Mouse (Mus musculus) limb, embryonic 10.5 days (tissue): ENCODE data around the gene Fam171b. TPM values are rescaled to one million over a fixed set of nuclear protein-coding genes. Genes with fewer than 3 reads are reported as not detected.

Experiments
- DNase-seq: peaks from one replicate; pipeline ENCODE4 v3.0.0-alpha.2; 2017; ENCODE audit warnings: low spot score
- H3K27ac ChIP-seq: fragments of 300-500 bp; sonication (generic); 2 replicates; pipeline ENCODE4 v1.5.1; 2016; ENCODE audit warnings: mild to moderate bottlenecking
- H3K27me3 ChIP-seq: fragments of 300-500 bp; sonication (generic); 2 replicates; pipeline ENCODE4 v1.6.1; 2016; ENCODE audit warnings: low read depth, mild to moderate bottlenecking; ENCODE audit not compliant: poor library complexity, severe bottlenecking
- H3K36me3 ChIP-seq: fragments of 300-500 bp; sonication (generic); 2 replicates; pipeline ENCODE4 v1.6.1; 2016; ENCODE audit warnings: mild to moderate bottlenecking, moderate library complexity
- H3K4me1 ChIP-seq: fragments of 300-500 bp; sonication (generic); 2 replicates; pipeline ENCODE4 v1.6.1; 2016
- H3K4me3 ChIP-seq: fragments of 300-500 bp; sonication (generic); 2 replicates; pipeline ENCODE4 v1.5.1; 2016; ENCODE audit warnings: mild to moderate bottlenecking, moderate library complexity
- H3K9me3 ChIP-seq: fragments of 300-500 bp; sonication (generic); replicated peaks from 2 replicates; pipeline ENCODE4 v1.6.1; 2016; ENCODE audit warnings: mild to moderate bottlenecking
- WGBS: fragments of 180-500 bp; shearing (Covaris S2); methylation state at CpG from one replicate; pipeline ENCODE4 v1.1.7; 2016; 5-methylcytosine and 5-hydroxymethylcytosine counted together
- polyA plus RNA-seq: library from polyadenylated mRNA; unstranded; fragments of >200 nt; fragmentation: Nextera tagmentation; extraction: Ambion mirVana; gene quantifications from 2 replicates; pipeline ENCODE4 v1.2.1, GENCODE M21; 2016

Fam171b gene
- polyA plus RNA-seq, 1 experiment from 2014 or later: 15.4 TPM

DNA sequence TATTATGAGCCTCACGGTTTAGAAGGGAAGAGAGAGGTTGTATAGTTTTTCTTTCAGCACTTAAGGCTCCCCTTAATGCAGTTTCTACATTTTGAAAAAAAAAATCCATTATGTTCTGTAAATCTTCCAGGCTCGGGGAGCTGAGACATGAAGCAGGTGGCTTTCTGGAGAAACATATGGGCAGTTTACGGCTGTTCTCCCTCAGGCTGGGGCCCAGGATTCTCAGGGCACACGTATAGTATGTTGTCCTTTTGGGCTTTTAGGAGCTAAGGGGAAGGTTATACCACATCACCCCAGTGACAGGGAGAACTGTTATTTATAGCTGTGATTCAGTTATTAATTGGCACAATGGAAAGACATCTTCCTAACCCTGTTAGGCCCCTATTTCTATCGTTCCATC, 12.7 kb downstream of the Fam171b start:
- Histone ChIP-seq H3K9me3 (no peaks in the 10 kb centered on the region), H3K27ac (no peak overlapping the region), H3K4me3 (no peak overlapping the region), H3K4me1 (peaks cover 12% of the 10 kb centered on the region), H3K36me3 (no peaks in the 10 kb centered on the region), H3K27me3 (no peaks in the 10 kb centered on the region)
- no peak for DNase-seq
- WGBS: 58% methylated on average over 5 of the region's 5 CpGs

GRCm38 (mm10) chr2:83828895-83829539, 16.6 kb downstream of the Fam171b start:
- Histone ChIP-seq H3K9me3 (no peaks in the 10 kb centered on the region), H3K27ac (no peak overlapping the region), H3K4me3 (no peak overlapping the region), H3K36me3 (no peaks in the 10 kb centered on the region), H3K27me3 (no peaks in the 10 kb centered on the region), H3K4me1 (peaks cover 12% of the 10 kb centered on the region)
- DNase-seq: no peak
- WGBS: 83% methylated on average over 3 of the region's 3 CpGs

GRCm38 (mm10) chr2:83832903-83833302, 20.5 kb downstream of the Fam171b start:
- Histone ChIP-seq H3K27ac (no peak overlapping the region), H3K4me1 (no peaks in the 10 kb centered on the region), H3K36me3 (no peaks in the 10 kb centered on the region), H3K9me3 (no peaks in the 10 kb centered on the region), H3K4me3 (no peak overlapping the region), H3K27me3 (no peaks in the 10 kb centered on the region)
- 84% methylated on average over 4 of the region's 4 CpGs for WGBS
- no peak for DNase-seq

DNA sequence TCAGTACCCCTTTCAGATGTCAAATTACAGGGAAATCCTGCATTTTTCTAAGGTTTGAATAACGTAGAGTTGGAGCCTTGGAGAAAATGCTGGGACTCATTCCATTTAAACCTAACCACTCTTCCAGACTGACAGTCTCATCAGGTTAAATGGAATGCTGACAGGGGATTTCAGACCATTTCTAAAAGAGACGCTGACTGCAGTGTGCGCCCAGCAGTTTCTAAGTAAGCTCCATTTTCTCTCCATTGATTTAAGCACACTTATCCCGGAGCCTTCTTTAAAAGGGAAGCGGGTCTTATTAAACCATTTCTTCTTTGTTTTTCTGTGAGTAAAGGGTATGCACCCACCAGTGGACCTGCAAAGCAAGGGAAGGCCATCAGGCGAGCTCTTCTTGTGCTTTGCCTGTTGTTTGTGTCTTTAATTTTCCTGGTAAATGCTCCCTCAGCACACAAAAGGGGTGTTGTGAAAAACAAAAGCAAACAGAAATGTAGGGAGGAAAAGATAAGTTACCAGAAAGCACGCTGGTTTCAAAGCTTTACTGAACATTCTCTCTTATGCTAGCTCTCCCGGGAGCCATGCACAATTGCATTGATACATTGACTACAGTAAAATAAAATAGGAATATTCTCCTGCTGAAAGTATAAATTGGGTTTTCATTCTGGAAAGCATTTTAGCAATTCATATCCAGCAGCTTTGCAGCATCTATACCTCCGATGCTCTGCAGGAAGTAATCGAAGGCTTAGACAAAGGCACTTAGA, 23.1 kb downstream of the Fam171b start:
- H3K9me3 ChIP-seq: no peaks in the 10 kb centered on the region
- no peak overlapping the region for H3K4me3 ChIP-seq
- no peaks in the 10 kb centered on the region for H3K27me3 ChIP-seq
- no peaks in the 10 kb centered on the region for H3K4me1 ChIP-seq
- H3K36me3 ChIP-seq: no peaks in the 10 kb centered on the region
- no peak for DNase-seq
- H3K27ac ChIP-seq: no peak overlapping the region
- WGBS: 91% methylated on average over 10 of the region's 10 CpGs

GRCm38 (mm10) chr2:83848495-83848894, 36.1 kb downstream of the Fam171b start:
- Histone ChIP-seq H3K9me3 (no peaks in the 10 kb centered on the region), H3K4me1 (no peaks in the 10 kb centered on the region), H3K27me3 (no peaks in the 10 kb centered on the region), H3K36me3 (no peaks in the 10 kb centered on the region), H3K4me3 (no peak overlapping the region), H3K27ac (no peak overlapping the region)
- DNase-seq: no peak
- 89% methylated on average over 3 of the region's 3 CpGs for WGBS

DNA sequence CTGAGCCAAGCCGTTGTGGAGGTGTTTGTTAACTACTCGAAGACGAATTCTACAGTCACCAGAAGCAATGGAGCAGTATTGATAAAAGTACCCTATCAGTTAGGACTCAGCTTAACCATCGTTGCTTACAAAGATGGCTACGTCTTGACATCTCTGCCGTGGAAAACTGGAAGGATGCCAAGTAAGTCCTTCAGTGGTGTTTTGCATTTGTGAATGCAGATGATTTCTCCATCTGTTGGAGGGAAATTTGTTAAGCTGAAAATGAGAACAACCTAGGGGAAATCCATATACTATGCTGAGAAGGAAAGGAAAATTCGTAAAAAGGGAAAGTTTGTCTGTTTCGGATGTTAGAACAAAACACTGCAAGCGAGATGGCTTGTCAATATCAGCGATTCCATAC, 41.0 kb downstream of the Fam171b start:
- Histone ChIP-seq H3K9me3 (no peaks in the 10 kb centered on the region), H3K27me3 (no peaks in the 10 kb centered on the region), H3K27ac (no peak overlapping the region), H3K36me3 (no peaks in the 10 kb centered on the region), H3K4me1 (peaks cover 14% of the 10 kb centered on the region), H3K4me3 (no peak overlapping the region)
- DNase-seq: no peak
- 88% methylated on average over 10 of the region's 10 CpGs for WGBS

- WGBS: 15% methylated on average over 4 of the region's 4 CpGs
- DNase-seq: peak; percentile 44
- H3K27ac ChIP-seq: peak overlapping the region; percentile 67
Measured at GRCm38 (mm10) chr2:83856236-83856635, 43.8 kb downstream of the Fam171b start.

GRCm38 (mm10) chr2:83883850-83884420, 71.5 kb downstream of the Fam171b start:
- WGBS: 91% methylated on average over 6 of the region's 6 CpGs
- Histone ChIP-seq H3K27ac (no peak overlapping the region), H3K27me3 (no peaks in the 10 kb centered on the region), H3K36me3 (peaks cover 14% of the 10 kb centered on the region), H3K9me3 (no peaks in the 10 kb centered on the region), H3K4me3 (no peak overlapping the region), H3K4me1 (peaks cover 14% of the 10 kb centered on the region; the same call in 1 of the 2 replicates)
- no peak for DNase-seq

More at GRCm38 (mm10) chr2:83856236-83856635, 43.8 kb downstream of the Fam171b start:
- no peaks in the 10 kb centered on the region for H3K27me3 ChIP-seq
- peaks cover 21% of the 10 kb centered on the region for H3K4me1 ChIP-seq
- H3K9me3 ChIP-seq: no peaks in the 10 kb centered on the region
- H3K36me3 ChIP-seq: peaks cover 4% of the 10 kb centered on the region; the same call in 1 of the 2 replicates
- H3K4me3 ChIP-seq: no peak overlapping the region

DNA sequence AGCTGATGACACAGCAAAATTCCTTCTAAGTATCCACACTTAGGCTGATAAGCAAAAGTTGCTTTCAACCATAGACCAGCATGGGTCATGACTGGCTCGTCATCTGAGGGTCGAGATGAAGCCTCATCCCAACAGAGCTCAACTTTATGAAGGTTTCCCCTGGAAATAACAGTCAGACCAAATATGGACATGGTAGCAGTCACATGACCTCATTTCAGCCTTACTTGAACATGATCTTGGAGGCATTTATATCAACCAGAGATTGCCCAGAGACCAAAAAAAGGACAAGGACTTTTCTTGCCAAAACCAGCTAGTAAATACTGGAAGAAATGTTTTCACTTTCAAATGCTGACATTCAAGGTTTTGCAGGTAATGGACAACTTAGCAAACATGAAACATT, 81.3 kb downstream of the Fam171b start:
- H3K27ac ChIP-seq: no peak overlapping the region
- H3K36me3 ChIP-seq: no peaks in the 10 kb centered on the region
- no peak overlapping the region for H3K4me3 ChIP-seq
- 92% methylated on average over 2 of the region's 2 CpGs for WGBS
- H3K4me1 ChIP-seq: no peaks in the 10 kb centered on the region
- DNase-seq: no peak
- H3K27me3 ChIP-seq: no peaks in the 10 kb centered on the region
- H3K9me3 ChIP-seq: no peaks in the 10 kb centered on the region

DNA sequence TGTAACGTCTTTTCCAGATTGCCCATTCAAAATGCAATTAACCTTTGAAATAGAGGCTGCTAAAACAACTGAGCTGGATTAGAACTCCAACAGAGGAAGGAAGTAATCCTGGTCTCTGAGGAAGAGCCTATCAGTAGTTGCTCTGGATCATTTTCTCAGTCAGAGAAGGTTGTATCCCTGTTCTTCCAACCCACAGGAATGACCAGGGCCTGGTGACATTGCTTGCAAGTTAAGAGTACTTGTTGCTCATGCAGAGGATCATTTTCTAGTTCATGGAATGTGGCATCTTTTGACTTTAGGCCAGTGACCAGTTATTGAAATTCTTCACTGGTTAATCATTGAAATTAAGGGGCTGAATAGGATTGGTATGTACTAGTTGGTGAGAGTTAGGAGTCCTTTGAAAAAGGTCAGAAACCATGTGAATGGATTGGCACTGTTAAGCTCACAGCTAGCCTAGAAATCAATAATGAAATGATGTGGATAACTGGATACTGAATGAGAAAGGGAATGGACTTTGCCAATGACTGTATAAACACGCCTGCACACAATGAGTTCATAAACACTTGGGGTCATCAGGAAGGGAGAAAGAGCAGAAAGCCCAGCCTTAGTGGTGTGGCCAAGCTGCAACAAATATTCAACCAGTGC, 89.6 kb downstream of the Fam171b start:
- DNase-seq: no peak
- no peaks in the 10 kb centered on the region for H3K36me3 ChIP-seq
- WGBS: 79% methylated on average over 2 of the region's 2 CpGs

GRCm38 (mm10) chr2:83929478-83930088, 117.1 kb downstream of the Fam171b start:
- no peak for DNase-seq
- no peak overlapping the region for H3K27ac ChIP-seq
- no peak overlapping the region for H3K4me3 ChIP-seq
- H3K36me3 ChIP-seq: no peaks in the 10 kb centered on the region
- no peaks in the 10 kb centered on the region for H3K27me3 ChIP-seq
- peaks cover 7% of the 10 kb centered on the region for H3K4me1 ChIP-seq
- WGBS: 60% methylated on average over 2 of the region's 2 CpGs
- H3K9me3 ChIP-seq: no peaks in the 10 kb centered on the region

More for the DNA sequence above, 89.6 kb downstream of the Fam171b start:
- no peak overlapping the region for H3K27ac ChIP-seq
- no peak overlapping the region for H3K4me3 ChIP-seq
- no peaks in the 10 kb centered on the region for H3K27me3 ChIP-seq
- H3K4me1 ChIP-seq: no peaks in the 10 kb centered on the region
- H3K9me3 ChIP-seq: no peaks in the 10 kb centered on the region
